Mouse (Mus musculus) CH12.LX (cell line): ENCODE measurements at regions not wholly inside any gene's neighbourhood (a gene's known extent, or its start where the extent isn't known, plus 50 kb on each side); places are given as distances from the start of the nearest gene placed in this dataset.

Experiments used
- DNase-seq: peaks from one replicate; pipeline ENCODE4 v3.0.0-alpha.2; 2013; ENCODE audit errors: extremely low read depth
- H3K27ac ChIP-seq: 2 replicates; pipeline ENCODE4 v1.5.1; 2012; ENCODE audit warnings: low read depth, mild to moderate bottlenecking, control low read depth, moderate library complexity; ENCODE audit not compliant: insufficient read depth
- H3K27me3 ChIP-seq: replicated peaks from 2 replicates; pipeline ENCODE3; 2012; ENCODE audit warnings: inconsistent platforms
- H3K36me3 ChIP-seq, 2 experiments: replicated peaks in 1 of 2; 2 replicates each; pipeline versions ENCODE3 to v1.6.1; 2012; ENCODE audit warnings: inconsistent platforms in 1 of 2, low read length in 1 of 2, mild to moderate bottlenecking in 1 of 2, mixed read lengths in 1 of 2, moderate library complexity in 1 of 2; ENCODE audit not compliant: control insufficient read depth in 1 of 2, insufficient read depth in 1 of 2
- H3K4me1 ChIP-seq, 2 experiments: 2 replicates each; pipeline ENCODE4 v1.6.1; 2012; ENCODE audit warnings: inconsistent platforms in 1 of 2, moderate library complexity in 1 of 2; ENCODE audit not compliant: insufficient read depth in 2 of 2, control insufficient read depth in 1 of 2
- H3K4me2 ChIP-seq: 2 replicates; pipeline ENCODE4 v1.6.1; 2012; ENCODE audit warnings: low read depth, mild to moderate bottlenecking, control low read depth; ENCODE audit not compliant: poor library complexity, insufficient read depth, severe bottlenecking
- H3K4me3 ChIP-seq, 3 experiments: fragments of 150-350 bp in 1 of 3; sonication (generic) in 1 of 3; replicated peaks in 1 of 3; 2 replicates each; pipeline versions ENCODE3 to v1.5.1; 2011 to 2012; ENCODE audit warnings: low read depth in 2 of 3, low read length in 2 of 3, mild to moderate bottlenecking in 2 of 3, moderate library complexity in 2 of 3, control low read depth in 1 of 3, improper control_type of control experiment in 1 of 3, inconsistent platforms in 1 of 3, mixed read lengths in 1 of 3; ENCODE audit not compliant: poor library complexity in 1 of 3
- H3K79me2 ChIP-seq: replicated peaks from 2 replicates; pipeline ENCODE4 v1.6.1; 2012; ENCODE audit warnings: mild to moderate bottlenecking, moderate library complexity; ENCODE audit not compliant: control insufficient read depth, poor library complexity, insufficient read depth, severe bottlenecking; ENCODE audit errors: extremely low read depth
- H3K9ac ChIP-seq: 2 replicates; pipeline ENCODE4 v1.6.1; 2012; ENCODE audit warnings: low read depth, mild to moderate bottlenecking, control low read depth, moderate library complexity; ENCODE audit not compliant: insufficient read depth
- H3K9me3 ChIP-seq: replicated peaks from 2 replicates; pipeline ENCODE3; 2012; ENCODE audit warnings: low read length, inconsistent platforms, mixed read lengths
- BHLHE40 ChIP-seq: IDR thresholded peaks from 2 replicates; pipeline ENCODE4 v1.6.1; 2011; ENCODE audit warnings: mild to moderate bottlenecking, low read depth, low read length, improper control_type of control experiment
- CHD2 ChIP-seq: IDR thresholded peaks from 2 replicates; pipeline ENCODE4 v1.6.1; 2011; ENCODE audit warnings: low read length, improper control_type of control experiment
- CTCF ChIP-seq, 2 experiments: IDR thresholded peaks in 1 of 2; conservative IDR thresholded peaks in 1 of 2; 2 replicates each; pipeline ENCODE4 v1.5.1; 2011 to 2012; ENCODE audit warnings: low read depth in 2 of 2, low read length in 2 of 2, improper control_type of control experiment in 1 of 2, inconsistent platforms in 1 of 2, mild to moderate bottlenecking in 1 of 2, moderate library complexity in 1 of 2
- E2F4 ChIP-seq: IDR thresholded peaks from 2 replicates; pipeline ENCODE4 v1.6.1; 2011; ENCODE audit warnings: low read depth, low read length, improper control_type of control experiment; ENCODE audit not compliant: insufficient replicate concordance
- ETS1 ChIP-seq: conservative IDR thresholded peaks from 2 replicates; pipeline ENCODE4 v1.6.1; 2012; ENCODE audit warnings: low read depth, mild to moderate bottlenecking, inconsistent platforms, low read length, improper control_type of control experiment, moderate library complexity
- GABPA ChIP-seq: IDR thresholded peaks from 2 replicates; pipeline ENCODE4 v1.6.1; 2012; ENCODE audit warnings: low read depth, low read length, improper control_type of control experiment, inconsistent platforms; ENCODE audit not compliant: insufficient replicate concordance
- HCFC1 ChIP-seq: IDR thresholded peaks from 2 replicates; pipeline ENCODE4 v1.6.1; 2012; ENCODE audit warnings: low read depth, mild to moderate bottlenecking, inconsistent platforms, low read length, improper control_type of control experiment
- IRF4 ChIP-seq: IDR thresholded peaks from 2 replicates; pipeline ENCODE4 v1.6.1; 2014; ENCODE audit warnings: low read depth, mild to moderate bottlenecking, inconsistent platforms, low read length, improper control_type of control experiment
- JUND ChIP-seq: conservative IDR thresholded peaks from 2 replicates; pipeline ENCODE4 v1.6.1; 2011; ENCODE audit warnings: low read depth, low read length, improper control_type of control experiment
- MAFK ChIP-seq: IDR thresholded peaks from 2 replicates; pipeline ENCODE4 v1.6.1; 2011; ENCODE audit warnings: low read length, improper control_type of control experiment; ENCODE audit not compliant: insufficient replicate concordance
- MEF2A ChIP-seq: IDR thresholded peaks from 2 replicates; pipeline ENCODE4 v1.6.1; 2014; ENCODE audit warnings: low read depth, mild to moderate bottlenecking, inconsistent platforms, low read length, improper control_type of control experiment, borderline replicate concordance
- MYC ChIP-seq: IDR thresholded peaks from 2 replicates; pipeline ENCODE4 v1.6.1; 2011; ENCODE audit warnings: low read depth, mild to moderate bottlenecking, improper control_type of control experiment, low read length
- POLR2AphosphoS2 ChIP-seq: IDR thresholded peaks from 2 replicates; pipeline ENCODE4 v1.6.1; 2011; ENCODE audit warnings: low read depth, low read length, improper control_type of control experiment
- RAD21 ChIP-seq: IDR thresholded peaks from 2 replicates; pipeline ENCODE4 v1.6.1; 2011; ENCODE audit warnings: low read depth, mild to moderate bottlenecking, low read length, improper control_type of control experiment, moderate library complexity
- RCOR1 ChIP-seq: conservative IDR thresholded peaks from 2 replicates; pipeline ENCODE4 v1.6.1; 2012; ENCODE audit warnings: low read depth, mild to moderate bottlenecking, inconsistent platforms, low read length, improper control_type of control experiment
- SIN3A ChIP-seq: IDR thresholded peaks from 2 replicates; pipeline ENCODE4 v1.6.1; 2012; ENCODE audit warnings: low read length, improper control_type of control experiment, inconsistent platforms
- SMC3 ChIP-seq: IDR thresholded peaks from 2 replicates; pipeline ENCODE4 v1.6.1; 2011; ENCODE audit warnings: low read depth, low read length, improper control_type of control experiment
- TBP ChIP-seq: conservative IDR thresholded peaks from 2 replicates; pipeline ENCODE4 v1.6.1; 2011; ENCODE audit warnings: low read depth, low read length, improper control_type of control experiment
- TCF12 ChIP-seq: IDR thresholded peaks from 2 replicates; pipeline ENCODE4 v1.6.1; 2014; ENCODE audit warnings: low read depth, mild to moderate bottlenecking, inconsistent platforms, low read length, improper control_type of control experiment
- UBTF ChIP-seq: IDR thresholded peaks from 2 replicates; pipeline ENCODE4 v1.6.1; 2012; ENCODE audit warnings: low read depth, mild to moderate bottlenecking, inconsistent platforms, low read length, improper control_type of control experiment, moderate library complexity
- USF1 ChIP-seq: IDR thresholded peaks from 2 replicates; pipeline ENCODE4 v1.6.1; 2014; ENCODE audit warnings: low read depth, mild to moderate bottlenecking, inconsistent platforms, low read length, improper control_type of control experiment
- USF2 ChIP-seq: conservative IDR thresholded peaks from 2 replicates; pipeline ENCODE4 v1.6.1; 2011; ENCODE audit warnings: low read depth, low read length, improper control_type of control experiment
- dilution Hi-C: fragments of 300-500 bp; cut with MboI; formaldehyde crosslinking; loops from 2 replicates; pipeline ENCODE4 v1.14.3; 2020; ENCODE audit warnings: low sequenced_read_pairs; ENCODE audit not compliant: extremely low pct_unique_long_range_greater_than_20kb, extremely low pct_ligation_motif_present
- in situ Hi-C: fragments of 300-500 bp; cut with MboI; formaldehyde crosslinking; loops from 3 replicates; pipeline ENCODE4 v1.14.3; 2019; ENCODE audit warnings: low sequenced_read_pairs, low pct_ligation_motif_present, low pct_unique_long_range_greater_than_20kb, mixed read lengths

GRCm38 (mm10) chr2:51542272-51542671 is 85.0 kb upstream of the Tas2r134 start:
- in situ Hi-C loops: loop anchor here (25.0 kb wide), 1 partner anchor 370 kb away; no protein-coding TSS in a partner anchor
- no peak overlapping the region for H3K27ac ChIP-seq
- no peaks in the 10 kb centered on the region for H3K27me3 ChIP-seq
- TF ChIP-seq ETS1 (no peak), BHLHE40 (no peak), CHD2 (no peak), USF1 (no peak), USF2 (no peak), TBP (no peak), CTCF (conservative IDR thresholded peaks at IDR 0.05 in 1 of 2, IDR thresholded peaks at IDR 0.05 in 1 of 2; ENCODE audit: low read depth in 2 of 2, low read length in 2 of 2) (peak in 1 of 2 experiments; percentile 72; a peak in 2 of 4 replicates), HCFC1 (no peak), UBTF (no peak), E2F4 (no peak), MAFK (no peak), SMC3 (peak; percentile 77), POLR2AphosphoS2 (no peak), MEF2A (no peak), GABPA (no peak), JUND (no peak), RCOR1 (no peak), SIN3A (no peak), RAD21 (peak; percentile 54), IRF4 (no peak), TCF12 (no peak), MYC (no peak)
- TF ChIP-seq, all 38 proteins: peak for 3
- H3K9ac ChIP-seq: no peak overlapping the region
- DNase-seq: peak; percentile 40
- no peaks in the 10 kb centered on the region for H3K4me1 ChIP-seq
- dilution Hi-C loops: no loop called here
- no peak overlapping the region for H3K4me2 ChIP-seq
- no peaks in the 10 kb centered on the region for H3K36me3 ChIP-seq
- H3K4me3 ChIP-seq: no peak overlapping the region
- H3K79me2 ChIP-seq: no peaks in the 10 kb centered on the region
- H3K9me3 ChIP-seq: no peaks in the 10 kb centered on the region
